Mouse (Mus musculus) CH12.LX (cell line): ENCODE measurements around the gene Gabrr2. TPM values are rescaled to one million over a fixed set of nuclear protein-coding genes. Genes with fewer than 3 reads are reported as not detected.
A peak's percentile ranks its signal among the peaks of the same experiment; 100 is the strongest.
"Not testable (repeated sequence)": the region's sequence is repeated elsewhere in the genome, so short reads cannot be mapped to it uniquely, and the experiment has no call there.

Experiments used
- DNase-seq: peaks from one replicate; pipeline ENCODE4 v3.0.0-alpha.2; 2013; ENCODE audit errors: extremely low read depth
- H3K27ac ChIP-seq: 2 replicates; pipeline ENCODE4 v1.5.1; 2012; ENCODE audit warnings: low read depth, mild to moderate bottlenecking, control low read depth, moderate library complexity; ENCODE audit not compliant: insufficient read depth
- H3K27me3 ChIP-seq: replicated peaks from 2 replicates; pipeline ENCODE3; 2012; ENCODE audit warnings: inconsistent platforms
- H3K36me3 ChIP-seq, 2 experiments: replicated peaks in 1 of 2; 2 replicates each; pipeline versions ENCODE3 to v1.6.1; 2012; ENCODE audit warnings: inconsistent platforms in 1 of 2, low read length in 1 of 2, mild to moderate bottlenecking in 1 of 2, mixed read lengths in 1 of 2, moderate library complexity in 1 of 2; ENCODE audit not compliant: control insufficient read depth in 1 of 2, insufficient read depth in 1 of 2
- H3K4me1 ChIP-seq, 2 experiments: 2 replicates each; pipeline ENCODE4 v1.6.1; 2012; ENCODE audit warnings: inconsistent platforms in 1 of 2, moderate library complexity in 1 of 2; ENCODE audit not compliant: insufficient read depth in 2 of 2, control insufficient read depth in 1 of 2
- H3K4me2 ChIP-seq: 2 replicates; pipeline ENCODE4 v1.6.1; 2012; ENCODE audit warnings: low read depth, mild to moderate bottlenecking, control low read depth; ENCODE audit not compliant: poor library complexity, insufficient read depth, severe bottlenecking
- H3K4me3 ChIP-seq, 3 experiments: fragments of 150-350 bp in 1 of 3; sonication (generic) in 1 of 3; replicated peaks in 1 of 3; 2 replicates each; pipeline versions ENCODE3 to v1.5.1; 2011 to 2012; ENCODE audit warnings: low read depth in 2 of 3, low read length in 2 of 3, mild to moderate bottlenecking in 2 of 3, moderate library complexity in 2 of 3, control low read depth in 1 of 3, improper control_type of control experiment in 1 of 3, inconsistent platforms in 1 of 3, mixed read lengths in 1 of 3; ENCODE audit not compliant: poor library complexity in 1 of 3
- H3K79me2 ChIP-seq: replicated peaks from 2 replicates; pipeline ENCODE4 v1.6.1; 2012; ENCODE audit warnings: mild to moderate bottlenecking, moderate library complexity; ENCODE audit not compliant: control insufficient read depth, poor library complexity, insufficient read depth, severe bottlenecking; ENCODE audit errors: extremely low read depth
- H3K9ac ChIP-seq: 2 replicates; pipeline ENCODE4 v1.6.1; 2012; ENCODE audit warnings: low read depth, mild to moderate bottlenecking, control low read depth, moderate library complexity; ENCODE audit not compliant: insufficient read depth
- H3K9me3 ChIP-seq: replicated peaks from 2 replicates; pipeline ENCODE3; 2012; ENCODE audit warnings: low read length, inconsistent platforms, mixed read lengths
- BHLHE40 ChIP-seq: IDR thresholded peaks from 2 replicates; pipeline ENCODE4 v1.6.1; 2011; ENCODE audit warnings: mild to moderate bottlenecking, low read depth, low read length, improper control_type of control experiment
- CTCF ChIP-seq, 2 experiments: IDR thresholded peaks in 1 of 2; conservative IDR thresholded peaks in 1 of 2; 2 replicates each; pipeline ENCODE4 v1.5.1; 2011 to 2012; ENCODE audit warnings: low read depth in 2 of 2, low read length in 2 of 2, improper control_type of control experiment in 1 of 2, inconsistent platforms in 1 of 2, mild to moderate bottlenecking in 1 of 2, moderate library complexity in 1 of 2
- GABPA ChIP-seq: IDR thresholded peaks from 2 replicates; pipeline ENCODE4 v1.6.1; 2012; ENCODE audit warnings: low read depth, low read length, improper control_type of control experiment, inconsistent platforms; ENCODE audit not compliant: insufficient replicate concordance
- IRF4 ChIP-seq: IDR thresholded peaks from 2 replicates; pipeline ENCODE4 v1.6.1; 2014; ENCODE audit warnings: low read depth, mild to moderate bottlenecking, inconsistent platforms, low read length, improper control_type of control experiment
- JUND ChIP-seq: conservative IDR thresholded peaks from 2 replicates; pipeline ENCODE4 v1.6.1; 2011; ENCODE audit warnings: low read depth, low read length, improper control_type of control experiment
- NRF1 ChIP-seq: IDR thresholded peaks from 2 replicates; pipeline ENCODE4 v1.6.1; 2014; ENCODE audit warnings: low read depth, mild to moderate bottlenecking, inconsistent platforms, low read length, improper control_type of control experiment, moderate library complexity
- RAD21 ChIP-seq: IDR thresholded peaks from 2 replicates; pipeline ENCODE4 v1.6.1; 2011; ENCODE audit warnings: low read depth, mild to moderate bottlenecking, low read length, improper control_type of control experiment, moderate library complexity
- SMC3 ChIP-seq: IDR thresholded peaks from 2 replicates; pipeline ENCODE4 v1.6.1; 2011; ENCODE audit warnings: low read depth, low read length, improper control_type of control experiment
- UBTF ChIP-seq: IDR thresholded peaks from 2 replicates; pipeline ENCODE4 v1.6.1; 2012; ENCODE audit warnings: low read depth, mild to moderate bottlenecking, inconsistent platforms, low read length, improper control_type of control experiment, moderate library complexity
- ZC3H11A ChIP-seq: IDR thresholded peaks from 2 replicates; pipeline ENCODE4 v1.6.1; 2012; ENCODE audit warnings: low read depth, mild to moderate bottlenecking, inconsistent platforms, low read length, improper control_type of control experiment
- ZMIZ1 ChIP-seq: IDR thresholded peaks from 2 replicates; pipeline ENCODE4 v1.6.1; 2012; ENCODE audit warnings: low read depth, mild to moderate bottlenecking, inconsistent platforms, low read length, improper control_type of control experiment
- ZNF384 ChIP-seq: IDR thresholded peaks from 2 replicates; pipeline ENCODE4 v1.6.1; 2012; ENCODE audit warnings: low read depth, low read length, improper control_type of control experiment, inconsistent platforms
- dilution Hi-C: fragments of 300-500 bp; cut with MboI; formaldehyde crosslinking; loops from 2 replicates; pipeline ENCODE4 v1.14.3; 2020; ENCODE audit warnings: low sequenced_read_pairs; ENCODE audit not compliant: extremely low pct_unique_long_range_greater_than_20kb, extremely low pct_ligation_motif_present
- in situ Hi-C: fragments of 300-500 bp; cut with MboI; formaldehyde crosslinking; loops from 3 replicates; pipeline ENCODE4 v1.14.3; 2019; ENCODE audit warnings: low sequenced_read_pairs, low pct_ligation_motif_present, low pct_unique_long_range_greater_than_20kb, mixed read lengths
- polyA plus RNA-seq: library from polyadenylated mRNA; unstranded; fragments of >175 nt; gene quantifications from 2 replicates; pipeline ENCODE4 v1.2.1, GENCODE M21; 2012; ENCODE audit warnings: low read depth; ENCODE audit not compliant: insufficient read length
- total RNA-seq, 2 experiments: library from RNA; depleted of rRNA; stranded (reverse); fragments of 300-350 nt in 1 of 2; fragments of >200 nt in 1 of 2; gene quantifications; 2 replicates each; pipeline ENCODE4 v1.2.3; 2012 to 2014

The Gabrr2 gene
- total and polyA plus RNA-seq, 3 experiments: 0.42 to 0.59 TPM; not detected in 1

DNA sequence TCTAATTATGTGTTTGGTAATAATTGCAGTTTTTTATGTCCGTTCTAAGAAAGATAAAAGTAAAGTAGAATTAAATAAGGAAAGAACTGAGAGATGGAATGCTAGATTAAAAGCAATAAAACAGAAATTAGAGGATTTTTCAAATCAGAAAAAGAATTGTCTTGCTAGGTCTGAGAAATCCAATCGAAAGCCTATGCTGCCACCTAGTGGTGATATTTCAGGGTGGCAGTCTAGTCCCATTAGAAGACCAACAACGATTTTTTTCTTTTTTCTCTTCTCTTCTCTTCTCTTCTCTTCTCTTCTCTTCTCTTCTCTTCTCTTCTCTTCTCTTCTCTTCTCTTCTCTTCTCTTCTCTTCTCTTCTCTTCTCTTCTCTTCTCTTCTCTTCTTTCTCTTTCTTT, 56.3 kb downstream of the Gabrr2 start:
- H3K9me3 ChIP-seq: peaks cover 21% of the 10 kb centered on the region
- H3K4me2 ChIP-seq, H3K27me3 ChIP-seq, H3K9ac ChIP-seq, H3K4me3 ChIP-seq, H3K36me3 ChIP-seq, H3K27ac ChIP-seq, dilution Hi-C loops, H3K79me2 ChIP-seq, H3K4me1 ChIP-seq: not testable (repeated sequence)
- TF ChIP-seq RAD21 (peak; percentile 86), ZNF384 (peak; percentile 83), JUND (0 out of 2 replicates have a peak, but pooled peaks have one; percentile 15), SMC3 (peak; percentile 86), CTCF (conservative IDR thresholded peaks at IDR 0.05 in 1 of 2, IDR thresholded peaks at IDR 0.05 in 1 of 2; ENCODE audit: low read depth in 2 of 2, low read length in 2 of 2) (peak; percentile 26 to 85; a peak in 3 of 4 replicates), ZC3H11A (peak; percentile 64)
- DNase-seq: peak; percentile 81
- in situ Hi-C loops: loop anchor here (10.0 kb wide), 4 partner anchors 94 to 534 kb away; no protein-coding TSS in a partner anchor

DNA sequence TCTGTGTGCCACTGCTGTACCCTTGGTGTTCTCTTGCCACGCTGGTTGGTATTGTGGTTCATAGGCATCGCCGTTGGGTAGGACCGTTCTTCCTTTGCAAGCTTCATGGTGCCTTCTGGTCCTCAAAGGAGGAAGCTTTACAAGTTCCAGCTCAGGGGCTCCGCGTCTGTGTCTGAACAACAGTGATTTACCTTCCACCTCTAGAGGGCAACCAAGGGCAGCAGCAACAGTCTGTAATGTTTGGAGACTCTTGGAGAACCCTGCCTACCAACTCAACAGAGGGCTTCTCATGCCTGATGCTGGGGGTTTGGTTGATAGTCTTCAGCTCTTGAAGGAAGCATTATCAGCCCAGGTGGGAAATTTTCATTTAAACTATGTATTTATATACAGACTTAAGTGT, 61.7 kb downstream of the Gabrr2 start:
- no peak overlapping the region for H3K4me3 ChIP-seq
- peak; percentile 75 for DNase-seq
- no peak overlapping the region for H3K4me2 ChIP-seq
- no peak overlapping the region for H3K27ac ChIP-seq
- TF ChIP-seq GABPA: no peak
- TF ChIP-seq ZC3H11A: peak; percentile 39
- TF ChIP-seq UBTF: no peak
- peak; percentile 84 for TF ChIP-seq RAD21
- TF ChIP-seq BHLHE40: no peak
- peak; percentile 96 for TF ChIP-seq SMC3
- peak; percentile 65 to 95 for TF ChIP-seq CTCF (conservative IDR thresholded peaks at IDR 0.05 in 1 of 2, IDR thresholded peaks at IDR 0.05 in 1 of 2; ENCODE audit: low read depth in 2 of 2, low read length in 2 of 2)
- TF ChIP-seq NRF1: no peak
- TF ChIP-seq IRF4: no peak
- in situ Hi-C loops (no loop called here), dilution Hi-C loops (no loop called here)
- peaks cover 4% of the 10 kb centered on the region for H3K9me3 ChIP-seq
- H3K36me3 ChIP-seq: no peaks in the 10 kb centered on the region
- H3K79me2 ChIP-seq: no peaks in the 10 kb centered on the region
- no peaks in the 10 kb centered on the region for H3K27me3 ChIP-seq
- H3K4me1 ChIP-seq: peaks cover 2 to 3% of the 10 kb centered on the region in 2 experiments; a peak in 2 of 4 replicates
- H3K9ac ChIP-seq: no peak overlapping the region

DNA sequence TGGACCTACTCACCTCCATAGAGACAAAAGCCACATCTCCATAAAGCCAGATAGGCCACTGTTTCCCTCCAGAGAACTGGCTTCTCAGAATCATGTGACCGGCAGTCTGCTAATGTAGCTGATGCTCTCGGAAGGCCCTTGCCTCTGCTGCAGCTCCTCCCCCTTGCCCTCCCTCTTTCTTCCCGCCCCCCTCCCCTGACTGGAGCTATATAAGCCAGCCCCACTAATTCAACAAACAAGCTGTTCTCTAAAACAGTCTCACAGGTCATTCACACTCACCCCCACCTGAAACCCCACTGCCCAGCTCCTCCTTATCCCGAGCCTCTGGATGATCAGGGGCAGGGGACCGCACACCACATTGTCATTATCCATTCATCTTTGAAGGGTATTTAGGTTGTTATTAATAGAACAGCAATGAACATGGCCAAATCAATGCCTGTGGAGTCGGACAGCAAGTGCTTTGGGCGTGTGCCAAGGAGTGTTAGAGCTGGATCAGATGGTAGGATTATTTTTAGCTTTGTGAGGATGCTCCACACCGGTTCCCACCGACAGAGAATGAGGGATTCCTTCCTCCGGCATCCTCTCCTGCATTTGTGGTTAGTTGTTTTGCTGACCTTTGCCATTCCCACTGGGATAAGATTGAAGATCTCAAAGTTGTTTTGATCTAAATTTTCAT, 62.7 kb downstream of the Gabrr2 start:
- Histone ChIP-seq H3K9me3 (peaks cover 4% of the 10 kb centered on the region), H3K27ac (no peak overlapping the region), H3K4me1 (peaks cover 2 to 3% of the 10 kb centered on the region in 2 experiments; a peak in 2 of 4 replicates), H3K4me2 (no peak overlapping the region), H3K79me2 (no peaks in the 10 kb centered on the region), H3K27me3 (no peaks in the 10 kb centered on the region), H3K4me3 (no peak overlapping the region), H3K36me3 (no peaks in the 10 kb centered on the region), H3K9ac (no peak overlapping the region)
- no peak for DNase-seq
- TF ChIP-seq ZMIZ1: no peak
- dilution Hi-C loops: no loop called here
- in situ Hi-C loops: loop anchor here (5.0 kb wide), 1 partner anchor 77 kb away; no protein-coding TSS in a partner anchor
